18 mouse cellular contexts compared by ENCODE assay signal in the genomic region with DNA sequence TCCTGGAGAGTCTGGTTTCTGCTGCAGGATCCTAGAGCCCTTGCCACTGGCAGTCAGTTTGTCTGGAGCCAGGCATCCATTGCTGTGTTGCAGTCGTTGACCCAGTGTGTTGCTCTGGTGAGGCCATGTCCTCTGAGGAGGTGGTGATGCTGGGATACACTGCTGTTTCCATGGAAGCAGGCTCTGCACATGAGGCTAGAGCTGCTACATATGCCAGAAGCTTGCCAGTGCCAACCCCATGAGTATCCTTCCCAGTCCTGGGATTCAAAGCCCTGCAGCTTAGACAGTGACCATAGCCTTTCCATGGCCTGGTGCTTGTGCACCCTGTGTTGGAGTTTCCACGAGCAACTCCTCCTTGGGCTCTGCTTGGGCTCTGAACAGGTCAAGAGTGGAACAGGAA. TPM values are rescaled to one million over a fixed set of nuclear protein-coding genes. Genes with fewer than 3 reads are reported as not detected.
DNase-seq lines count a peak whose midpoint lies in the region; ATAC-seq and TF ChIP-seq lines count a peak whose summit lies in the region.
"Had no signal": no experiment of that assay in that cellular context is flagged by ENCODE, and none has a peak within 500 bp of the region (broad histone marks: within the 10 kb centered on the region; RNA-seq: fewer than 3 reads in every experiment).

No protein-coding gene starts in this region.

- no peak overlapping the region for H3K9ac ChIP-seq in intestine, embryonic 14.5 days (ENCODE audit: low read length)
- H3K9ac ChIP-seq in intestine, embryonic 16.5 days (ENCODE audit: low read depth, low read length): no peak overlapping the region
- H3K9ac ChIP-seq in neural tube, embryonic 13.5 days: no peak overlapping the region
- no peak overlapping the region for H3K9ac ChIP-seq in liver, postnatal 0 days (replicated peaks)
- H3K9ac ChIP-seq: forebrain, embryonic 15.5 days had no signal

- 88% methylated on average over 2 of the region's 2 CpGs for WGBS in intestine, embryonic 14.5 days
- 80% methylated on average over 2 of the region's 2 CpGs for WGBS in intestine, embryonic 16.5 days
- WGBS in neural tube, embryonic 13.5 days: 86% methylated on average over 2 of the region's 2 CpGs
- 70% methylated on average over 2 of the region's 2 CpGs for WGBS in liver, postnatal 0 days (ENCODE audit: insufficient replicate concordance)

- H3K27ac ChIP-seq in intestine, embryonic 14.5 days (ENCODE audit: low read depth): no peak overlapping the region
- no peak overlapping the region for H3K27ac ChIP-seq in intestine, embryonic 16.5 days (ENCODE audit: low read length)
- H3K27ac ChIP-seq in neural tube, embryonic 13.5 days (replicated peaks): 0 out of 2 replicates have a peak overlapping the region, but pooled peaks have one; percentile 62
- no peak overlapping the region for H3K27ac ChIP-seq in liver, postnatal 0 days (ENCODE audit: low read depth)
- H3K27ac ChIP-seq: forebrain, embryonic 15.5 days; heart, embryonic 10.5 days had no signal

- H3K9me3 ChIP-seq in intestine, embryonic 14.5 days (ENCODE audit: control insufficient read depth, low read length): 0 out of 2 replicates have a peak, but pooled peaks cover 2% of the 10 kb centered on the region
- no peaks in the 10 kb centered on the region for H3K9me3 ChIP-seq in intestine, embryonic 16.5 days (ENCODE audit: control insufficient read depth, low read length)
- H3K9me3 ChIP-seq in neural tube, embryonic 13.5 days: no peaks in the 10 kb centered on the region
- no peaks in the 10 kb centered on the region for H3K9me3 ChIP-seq in liver, postnatal 0 days (ENCODE audit: low read length)
- H3K9me3 ChIP-seq: forebrain, embryonic 15.5 days; heart, embryonic 10.5 days had no signal

- TF ChIP-seq EP300 in liver, postnatal 0 days (IDR thresholded peaks at IDR 0.05; ENCODE audit: low read depth): no peak

- H3K27me3 ChIP-seq in intestine, embryonic 14.5 days (replicated peaks; ENCODE audit: control insufficient read depth, insufficient read depth, low read length): no peaks in the 10 kb centered on the region
- no peaks in the 10 kb centered on the region for H3K27me3 ChIP-seq in intestine, embryonic 16.5 days (replicated peaks; ENCODE audit: control insufficient read depth, insufficient read depth, low read length)
- no peaks in the 10 kb centered on the region for H3K27me3 ChIP-seq in neural tube, embryonic 13.5 days
- H3K27me3 ChIP-seq in liver, postnatal 0 days (ENCODE audit: insufficient read depth, low read length): no peaks in the 10 kb centered on the region
- H3K27me3 ChIP-seq: CH12.LX; forebrain, embryonic 15.5 days; Patski had no signal

- H3K4me3 ChIP-seq in intestine, embryonic 14.5 days (ENCODE audit: low read depth, low read length): no peak overlapping the region
- H3K4me3 ChIP-seq in intestine, embryonic 16.5 days (ENCODE audit: low read length): no peak overlapping the region
- no peak overlapping the region for H3K4me3 ChIP-seq in neural tube, embryonic 13.5 days
- no peak overlapping the region for H3K4me3 ChIP-seq in liver, postnatal 0 days (ENCODE audit: low read depth, low read length)
- H3K4me3 ChIP-seq: forebrain, embryonic 15.5 days; heart, embryonic 10.5 days had no signal

- TF ChIP-seq CTCF in liver, postnatal 0 days (IDR thresholded peaks at IDR 0.05; ENCODE audit: low read depth): no peak

- 0 out of 2 replicates have a peak, but pooled peaks have one; percentile 12 for ATAC-seq in intestine, embryonic 14.5 days (replicated peaks; ENCODE audit: low FRiP score, low TSS enrichment, low read depth)
- ATAC-seq in intestine, embryonic 16.5 days: no peak
- ATAC-seq in neural tube, embryonic 13.5 days (ENCODE audit: low read depth): no peak
- no peak for ATAC-seq in liver, postnatal 0 days
- ATAC-seq: activated CD4-positive, CD25-positive, alpha-beta regulatory T cell, adult 4 months; forebrain, embryonic 15.5 days; Patski had no signal

- DNase-seq in heart, adult 11 months: peak; percentile 77
- no peak for DNase-seq in heart, postnatal 4 days
- peak; percentile 36 for DNase-seq in intestine, embryonic 14.5 days (ENCODE audit: low spot score)
- no peak for DNase-seq in neural tube, embryonic 10.5 days (ENCODE audit: extremely low spot score, low spot score)
- peak; percentile 9 for DNase-seq in liver, postnatal 0 days
- DNase-seq: cerebellum, adult 11-12 months; cerebellum, adult 9-10 months; cerebellum, postnatal 25 days; gastrocnemius, postnatal 36 days; heart, adult 18-20 months; heart, postnatal 10 days had no signal

- H3K4me2 ChIP-seq in intestine, embryonic 14.5 days (ENCODE audit: low read length): no peak overlapping the region
- no peak overlapping the region for H3K4me2 ChIP-seq in intestine, embryonic 16.5 days (ENCODE audit: low read depth, low read length)
- no peak overlapping the region for H3K4me2 ChIP-seq in neural tube, embryonic 13.5 days
- no peak overlapping the region for H3K4me2 ChIP-seq in liver, postnatal 0 days (ENCODE audit: low read depth, low read length)
- H3K4me2 ChIP-seq: forebrain, embryonic 15.5 days had no signal

- H3K36me3 ChIP-seq in intestine, embryonic 14.5 days (ENCODE audit: control insufficient read depth, insufficient read depth, low read length): no peaks in the 10 kb centered on the region
- no peaks in the 10 kb centered on the region for H3K36me3 ChIP-seq in intestine, embryonic 16.5 days (ENCODE audit: control insufficient read depth, insufficient read depth, low read length)
- peaks cover 8% of the 10 kb centered on the region; the same call in 1 of the 2 replicates for H3K36me3 ChIP-seq in neural tube, embryonic 13.5 days
- no peaks in the 10 kb centered on the region for H3K36me3 ChIP-seq in liver, postnatal 0 days (replicated peaks; ENCODE audit: insufficient read depth, low read length)

- no peaks in the 10 kb centered on the region for H3K4me1 ChIP-seq in intestine, embryonic 14.5 days (replicated peaks; ENCODE audit: control insufficient read depth, insufficient read depth, low read length)
- no peaks in the 10 kb centered on the region for H3K4me1 ChIP-seq in intestine, embryonic 16.5 days (ENCODE audit: control insufficient read depth, insufficient read depth, low read length)
- peaks cover 19% of the 10 kb centered on the region for H3K4me1 ChIP-seq in neural tube, embryonic 13.5 days (replicated peaks)
- H3K4me1 ChIP-seq in liver, postnatal 0 days (ENCODE audit: insufficient read depth): no peaks in the 10 kb centered on the region
- H3K4me1 ChIP-seq: forebrain, embryonic 15.5 days; heart, embryonic 10.5 days had no signal

RNA-seq across cellular contexts. Expression of a gene that starts 33.9 kb away (rescaled TPM):
- total RNA-seq in heart, postnatal 4 days (2021): 10 to 100 TPM; 12.4 to 13.3 TPM
- polyA plus RNA-seq in intestine, embryonic 14.5 days (2014; fragmentation: Nextera tagmentation; extraction: Ambion mirVana): 47.8 and 53.5 TPM in 2 replicates
- polyA plus RNA-seq in intestine, embryonic 16.5 days (2015; fragmentation: Nextera tagmentation; extraction: Ambion mirVana): 46.7 and 50.0 TPM in 2 replicates
- polyA plus RNA-seq in neural tube, embryonic 13.5 days (2015; fragmentation: Nextera tagmentation; extraction: Ambion mirVana): 77.0 and 88.7 TPM in 2 replicates
- polyA plus RNA-seq in liver, postnatal 0 days (2015; fragmentation: Nextera tagmentation; extraction: Ambion mirVana): 16.5 and 17.1 TPM in 2 replicates

RNA-seq across cellular contexts. Expression of a gene that starts 39.7 kb away (rescaled TPM):
- total RNA-seq in heart, postnatal 4 days (2021): 10 to 100 TPM; 52.3 to 53.8 TPM
- 39.9 and 41.7 TPM in 2 replicates for polyA plus RNA-seq in intestine, embryonic 14.5 days (2014; fragmentation: Nextera tagmentation; extraction: Ambion mirVana)
- 35.0 and 36.2 TPM in 2 replicates for polyA plus RNA-seq in intestine, embryonic 16.5 days (2015; fragmentation: Nextera tagmentation; extraction: Ambion mirVana)
- polyA plus RNA-seq in neural tube, embryonic 13.5 days (2015; fragmentation: Nextera tagmentation; extraction: Ambion mirVana): 59.4 and 68.3 TPM in 2 replicates
- 35.6 and 39.6 TPM in 2 replicates for polyA plus RNA-seq in liver, postnatal 0 days (2015; fragmentation: Nextera tagmentation; extraction: Ambion mirVana)

Comparison
In these comparisons a context has a peak if more than half of its experiments do, and no peak if none do; other contexts are left out.
1. DNase-seq: peak in heart, adult 11 months (single experiment), intestine, embryonic 14.5 days (single experiment) and liver, postnatal 0 days (single experiment); none in heart, postnatal 4 days (single experiment) and neural tube, embryonic 10.5 days (single experiment).